Mouse (Mus musculus): Measurements from ENCODE around the gene Hoxa3. TPM values are rescaled to one million over a fixed set of nuclear protein-coding genes. Genes with fewer than 3 reads are reported as not detected.

Hoxa3 gene
- total RNA-seq, 1 experiment from 2014 or later, result not detected

Other genes starting within 250 kb of the Hoxa3 start
- gene Skap2, start 200.8 kb downstream of the Hoxa3 start, total RNA-seq (2023; ENCODE audit: inconsistent age), result 40.7 to 48.9 TPM (median 44.1 TPM) in 4 replicates
- gene Hoxa1, start 55.0 kb downstream of the Hoxa3 start, total RNA-seq (2023; ENCODE audit: inconsistent age), result not detected in 4 replicates
- not detected in 4 replicates for gene Hoxa2, start 48.5 kb downstream of the Hoxa3 start, total RNA-seq (2023; ENCODE audit: inconsistent age)
- gene 5730596B20Rik, start 35.8 kb downstream of the Hoxa3 start, total RNA-seq (2023; ENCODE audit: inconsistent age), result not detected in 4 replicates
- gene Hoxa4, start 21.6 kb downstream of the Hoxa3 start, total RNA-seq (2023; ENCODE audit: inconsistent age), result not detected in 4 replicates
- not detected in 4 replicates for gene Hoxa5, start 8.7 kb downstream of the Hoxa3 start, total RNA-seq (2023; ENCODE audit: inconsistent age)
- 0.64 TPM in 1 of 4 replicates, not detected in the others for gene Hoxa6, start 4.6 kb downstream of the Hoxa3 start, total RNA-seq (2023; ENCODE audit: inconsistent age)
- gene Gm28308, start within 50 bp of the Hoxa3 start, total RNA-seq (2023; ENCODE audit: inconsistent age), result not detected in 4 replicates
- gene Hoxa7, start 8.5 kb upstream of the Hoxa3 start, total RNA-seq (2023; ENCODE audit: inconsistent age), result not detected in 4 replicates
- not detected in 4 replicates for gene Hoxa9, start 17.8 kb upstream of the Hoxa3 start, total RNA-seq (2023; ENCODE audit: inconsistent age)
- not detected in 4 replicates for gene Hoxa10, start 27.5 kb upstream of the Hoxa3 start, total RNA-seq (2023; ENCODE audit: inconsistent age)
- not detected in 4 replicates for gene Hoxa11, start 32.5 kb upstream of the Hoxa3 start, total RNA-seq (2023; ENCODE audit: inconsistent age)
- not detected in 4 replicates for gene Hoxa13, start 47.5 kb upstream of the Hoxa3 start, total RNA-seq (2023; ENCODE audit: inconsistent age)
- not detected in 4 replicates for gene Evx1, start 100.2 kb upstream of the Hoxa3 start, total RNA-seq (2023; ENCODE audit: inconsistent age)

All from B cell, adult (primary cell).